Mouse (Mus musculus) midbrain, embryonic 11.5 days (tissue): ENCODE measurements around the gene Isyna1. TPM values are rescaled to one million over a fixed set of nuclear protein-coding genes. Genes with fewer than 3 reads are reported as not detected.
A peak's percentile ranks its signal among the peaks of the same experiment; 100 is the strongest.
"Not testable (repeated sequence)": the region's sequence is repeated elsewhere in the genome, so short reads cannot be mapped to it uniquely, and the experiment has no call there.

Source experiments
- ATAC-seq: fragments of 200-750 bp; cut with Nextera tagmentation; 2 replicates; pipeline ENCODE4 v1.8.0; 2017; ENCODE audit warnings: moderate TSS enrichment, moderate library complexity; ENCODE audit not compliant: low FRiP score
- DNase-seq: peaks from one replicate; pipeline ENCODE4 v3.0.0; 2015; ENCODE audit warnings: low spot score; ENCODE audit errors: missing footprints
- H3K27ac ChIP-seq: fragments of 300-500 bp; sonication (generic); 2 replicates; pipeline ENCODE4 v1.5.1; 2014; ENCODE audit warnings: low read depth, low read length
- H3K27me3 ChIP-seq: fragments of 300-500 bp; sonication (generic); 2 replicates; pipeline ENCODE4 v1.6.1; 2014; ENCODE audit warnings: mild to moderate bottlenecking, low read length, moderate library complexity, mixed read lengths; ENCODE audit not compliant: control insufficient read depth, insufficient read depth
- H3K36me3 ChIP-seq: fragments of 300-500 bp; sonication (generic); 2 replicates; pipeline ENCODE4 v1.6.1; 2014; ENCODE audit warnings: mild to moderate bottlenecking, low read length, moderate library complexity, mixed read lengths; ENCODE audit not compliant: control insufficient read depth, insufficient read depth
- H3K4me1 ChIP-seq: fragments of 300-500 bp; sonication (generic); 2 replicates; pipeline ENCODE4 v1.6.1; 2014; ENCODE audit warnings: low read length; ENCODE audit not compliant: control insufficient read depth, insufficient read depth
- H3K4me2 ChIP-seq: fragments of 300-500 bp; sonication (generic); 2 replicates; pipeline ENCODE4 v1.6.1; 2014; ENCODE audit warnings: mild to moderate bottlenecking, moderate library complexity
- H3K4me3 ChIP-seq: fragments of 300-500 bp; sonication (generic); 2 replicates; pipeline ENCODE4 v1.5.1; 2014; ENCODE audit warnings: low read depth, low read length
- H3K9ac ChIP-seq: fragments of 300-500 bp; sonication (generic); 2 replicates; pipeline ENCODE4 v1.6.1; 2014; ENCODE audit warnings: low read length
- H3K9me3 ChIP-seq: fragments of 300-500 bp; sonication (generic); 2 replicates; pipeline ENCODE4 v1.6.1; 2016; ENCODE audit warnings: low read length; ENCODE audit not compliant: control insufficient read depth
- WGBS: fragments of 180-500 bp; shearing (Covaris S2); extraction: QIAGEN DNeasy Blood & Tissue Kit; methylation state at CpG from one replicate; pipeline ENCODE4 v1.1.7; 2014; 5-methylcytosine and 5-hydroxymethylcytosine counted together
- polyA plus RNA-seq: library from polyadenylated mRNA; unstranded; fragments of >200 nt; fragmentation: Nextera tagmentation; extraction: Ambion mirVana; gene quantifications from 2 replicates; pipeline ENCODE4 v1.2.1, GENCODE M21; 2014

Gene Isyna1
- polyA plus RNA-seq, 1 experiment from 2014 or later, result 56.0 TPM

DNA sequence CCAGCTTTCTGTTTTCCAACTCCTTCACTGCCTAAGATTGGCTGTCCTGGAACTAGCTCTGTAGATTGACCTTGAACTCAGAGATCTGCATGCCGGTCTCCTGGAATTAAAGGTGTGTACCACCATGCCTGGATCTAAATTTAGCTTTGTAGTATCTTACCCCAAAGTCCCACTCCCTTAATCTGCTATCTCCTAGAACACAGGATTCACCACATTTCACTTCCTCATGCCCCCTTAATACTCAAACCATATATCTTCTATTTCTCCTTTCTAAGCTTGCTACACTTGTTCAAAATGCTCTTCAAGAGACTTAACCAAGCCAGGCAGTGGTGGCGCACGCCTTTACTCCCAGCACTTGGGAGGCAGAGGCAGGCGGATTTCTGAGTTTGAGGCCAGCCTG is 6.2 kb upstream of the Isyna1 start:
- ATAC-seq, H3K27me3 ChIP-seq, H3K27ac ChIP-seq, H3K9me3 ChIP-seq, DNase-seq, H3K9ac ChIP-seq, H3K4me1 ChIP-seq, H3K4me2 ChIP-seq, H3K36me3 ChIP-seq, H3K4me3 ChIP-seq: not testable (repeated sequence)
- WGBS, result 93% methylated on average over 4 of the region's 4 CpGs

DNA sequence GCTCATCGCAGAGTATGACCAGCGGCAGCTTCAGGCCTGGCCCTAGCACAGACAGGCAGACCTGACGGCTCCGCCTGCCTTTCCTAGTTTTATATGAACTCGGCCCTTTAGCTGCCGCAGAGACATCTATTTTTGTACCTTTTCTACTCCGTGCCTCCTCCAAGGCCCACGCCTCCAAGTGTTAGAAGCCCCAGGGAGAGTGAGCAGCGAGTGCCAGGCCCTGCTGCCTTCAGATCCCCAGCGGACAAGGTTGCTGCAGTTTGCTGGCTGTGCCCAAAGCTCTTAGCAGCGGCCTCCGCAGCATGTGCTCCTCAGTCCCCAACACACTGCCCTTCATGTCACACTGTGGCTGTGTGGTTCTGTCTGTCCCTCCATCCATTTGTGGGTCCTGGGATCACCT is 2.6 kb upstream of the Isyna1 start:
- Histone ChIP-seq H3K27ac (no peak overlapping the region), H3K27me3 (peaks cover 3% of the 10 kb centered on the region; the same call in 1 of the 2 replicates), H3K4me3 (no peak overlapping the region), H3K4me2 (no peak overlapping the region), H3K36me3 (0 out of 2 replicates have a peak, but pooled peaks cover 3% of the 10 kb centered on the region), H3K9ac (no peak overlapping the region), H3K9me3 (no peaks in the 10 kb centered on the region), H3K4me1 (peaks cover 11% of the 10 kb centered on the region)
- WGBS, result 89% methylated on average over 12 of the region's 12 CpGs
- DNase-seq (no peak), ATAC-seq (no peak)

DNA sequence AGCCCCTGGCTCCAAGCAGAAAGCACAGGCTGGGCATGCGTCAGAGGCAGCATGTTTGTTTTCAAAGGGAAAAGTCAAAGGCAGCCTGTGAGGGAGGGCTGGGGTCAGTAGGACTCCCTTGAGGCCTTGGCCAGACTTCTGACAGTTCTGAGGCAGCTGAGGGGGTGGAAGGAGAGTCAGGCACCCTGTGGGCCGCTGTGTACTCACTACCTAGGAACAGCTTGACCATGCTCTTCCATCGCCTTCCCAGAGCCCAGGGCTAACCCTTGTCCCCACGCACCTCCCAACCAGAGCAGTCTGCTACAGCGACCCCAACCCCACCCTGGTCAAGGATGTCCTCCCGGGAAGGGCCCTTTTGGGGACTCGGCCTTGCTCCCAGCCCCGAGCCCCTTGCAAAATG is 1.0 kb upstream of the Isyna1 start:
- Histone ChIP-seq H3K4me1 (peaks cover 19% of the 10 kb centered on the region), H3K9ac (peak overlapping the region; percentile 25; the same call in 1 of the 2 replicates), H3K27ac (no peak overlapping the region), H3K4me3 (no peak overlapping the region), H3K4me2 (no peak overlapping the region), H3K36me3 (0 out of 2 replicates have a peak, but pooled peaks cover 3% of the 10 kb centered on the region), H3K9me3 (no peaks in the 10 kb centered on the region), H3K27me3 (peaks cover 6% of the 10 kb centered on the region; the same call in 1 of the 2 replicates)
- WGBS, result 50% methylated on average over 8 of the region's 8 CpGs
- DNase-seq (peak; percentile 83), ATAC-seq (no peak)

DNA sequence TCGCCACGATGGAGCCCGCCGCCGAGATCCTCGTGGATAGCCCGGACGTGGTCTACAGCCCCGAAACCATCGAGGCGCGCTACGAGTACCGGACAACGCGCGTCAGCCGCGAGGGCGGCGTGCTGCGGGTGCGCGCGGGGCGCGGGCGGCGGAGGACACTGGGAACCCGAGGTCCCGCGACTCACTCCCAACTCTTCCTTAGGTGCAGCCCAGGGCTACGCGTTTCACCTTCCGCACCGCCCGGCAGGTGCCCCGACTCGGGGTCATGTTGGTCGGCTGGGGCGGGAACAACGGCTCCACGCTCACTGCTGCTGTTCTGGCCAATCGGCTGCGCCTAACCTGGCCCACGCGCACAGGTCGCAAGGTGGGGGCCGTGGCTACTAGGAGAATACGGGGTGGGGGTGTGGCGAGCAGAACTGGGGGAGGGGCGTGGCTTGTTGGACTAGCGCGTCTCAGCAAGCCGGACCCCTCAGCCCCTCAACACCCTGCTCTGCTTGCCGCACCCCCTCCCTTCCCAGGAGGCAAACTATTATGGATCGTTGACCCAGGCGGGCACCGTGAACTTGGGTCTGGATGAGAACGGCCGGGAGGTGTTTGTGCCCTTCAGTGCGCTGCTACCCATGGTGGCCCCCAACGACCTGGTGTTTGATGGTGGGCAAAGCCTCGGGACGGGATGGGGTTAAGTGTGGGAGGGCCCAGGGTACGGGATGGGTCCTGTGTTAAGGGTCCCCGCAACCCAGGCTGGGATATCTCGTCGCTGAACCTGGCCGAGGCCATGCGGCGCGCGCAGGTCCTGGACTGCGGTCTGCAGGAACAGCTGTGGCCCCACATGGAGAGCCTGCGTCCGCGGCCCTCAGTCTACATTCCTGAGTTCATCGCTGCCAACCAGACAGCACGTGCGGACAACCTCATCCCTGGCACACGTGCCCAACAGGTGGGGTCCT is 720 bp downstream of the Isyna1 start:
- peaks cover 36% of the 10 kb centered on the region for H3K4me1 ChIP-seq
- peaks cover 6% of the 10 kb centered on the region; the same call in 1 of the 2 replicates for H3K27me3 ChIP-seq

DNA sequence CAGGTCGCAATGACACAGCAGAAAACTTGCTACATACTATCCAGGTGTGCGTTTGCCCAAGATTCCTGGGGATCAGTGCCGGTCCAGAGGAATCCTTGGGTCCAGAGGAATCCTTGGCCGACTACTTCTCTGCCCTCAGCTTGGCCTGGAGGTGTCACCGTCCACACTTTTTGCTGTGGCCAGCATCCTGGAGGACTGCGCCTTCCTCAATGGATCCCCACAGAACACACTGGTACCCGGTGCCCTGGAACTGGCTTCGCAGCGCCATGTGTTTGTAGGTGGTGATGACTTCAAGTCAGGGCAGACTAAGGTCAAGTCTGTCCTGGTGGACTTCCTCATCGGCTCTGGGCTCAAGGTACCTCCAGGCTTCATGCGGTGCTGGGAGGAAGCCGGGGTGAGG is 1.6 kb downstream of the Isyna1 start:
- no peak overlapping the region for H3K4me3 ChIP-seq
- peaks cover 6% of the 10 kb centered on the region; the same call in 1 of the 2 replicates for H3K27me3 ChIP-seq
- ATAC-seq, result no peak

More for the DNA sequence above, 720 bp downstream of the Isyna1 start:
- peak; percentile 14 for ATAC-seq
- WGBS, result 11% methylated on average over 82 of the region's 82 CpGs
- H3K4me2 ChIP-seq, result peak overlapping the region; percentile 98
- 0 out of 2 replicates have a peak, but pooled peaks cover 3% of the 10 kb centered on the region for H3K36me3 ChIP-seq
- DNase-seq, result peak; percentile 89
- peak overlapping the region; percentile 70 for H3K9ac ChIP-seq
- H3K27ac ChIP-seq, result peak overlapping the region; percentile 20; the same call in 1 of the 2 replicates
- no peaks in the 10 kb centered on the region for H3K9me3 ChIP-seq
- H3K4me3 ChIP-seq, result peak overlapping the region; percentile 58

DNA sequence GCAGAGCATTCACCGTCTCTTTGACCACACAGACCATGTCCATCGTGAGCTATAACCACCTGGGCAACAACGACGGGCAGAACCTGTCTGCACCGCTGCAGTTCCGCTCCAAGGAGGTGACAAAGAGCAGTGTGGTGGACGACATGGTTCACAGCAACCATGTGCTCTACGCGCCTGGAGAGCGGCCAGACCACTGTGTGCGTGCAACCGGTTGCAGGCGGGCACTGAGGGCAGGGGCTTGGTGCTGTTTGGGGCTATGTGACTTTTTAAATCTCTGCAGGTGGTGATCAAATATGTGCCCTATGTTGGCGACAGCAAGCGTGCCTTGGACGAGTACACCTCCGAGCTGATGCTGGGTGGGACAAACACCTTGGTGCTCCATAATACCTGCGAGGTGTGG is 2.0 kb downstream of the Isyna1 start:
- ATAC-seq, result no peak
- H3K4me1 ChIP-seq, result peaks cover 49% of the 10 kb centered on the region

More for the DNA sequence above, 1.6 kb downstream of the Isyna1 start:
- 93% methylated on average over 12 of the region's 12 CpGs for WGBS
- no peak overlapping the region for H3K27ac ChIP-seq
- H3K4me1 ChIP-seq, result peaks cover 45% of the 10 kb centered on the region
- H3K9me3 ChIP-seq, result no peaks in the 10 kb centered on the region
- no peaks in the 10 kb centered on the region for H3K36me3 ChIP-seq
- DNase-seq, result no peak
- H3K9ac ChIP-seq, result no peak overlapping the region
- no peak overlapping the region for H3K4me2 ChIP-seq

DNA sequence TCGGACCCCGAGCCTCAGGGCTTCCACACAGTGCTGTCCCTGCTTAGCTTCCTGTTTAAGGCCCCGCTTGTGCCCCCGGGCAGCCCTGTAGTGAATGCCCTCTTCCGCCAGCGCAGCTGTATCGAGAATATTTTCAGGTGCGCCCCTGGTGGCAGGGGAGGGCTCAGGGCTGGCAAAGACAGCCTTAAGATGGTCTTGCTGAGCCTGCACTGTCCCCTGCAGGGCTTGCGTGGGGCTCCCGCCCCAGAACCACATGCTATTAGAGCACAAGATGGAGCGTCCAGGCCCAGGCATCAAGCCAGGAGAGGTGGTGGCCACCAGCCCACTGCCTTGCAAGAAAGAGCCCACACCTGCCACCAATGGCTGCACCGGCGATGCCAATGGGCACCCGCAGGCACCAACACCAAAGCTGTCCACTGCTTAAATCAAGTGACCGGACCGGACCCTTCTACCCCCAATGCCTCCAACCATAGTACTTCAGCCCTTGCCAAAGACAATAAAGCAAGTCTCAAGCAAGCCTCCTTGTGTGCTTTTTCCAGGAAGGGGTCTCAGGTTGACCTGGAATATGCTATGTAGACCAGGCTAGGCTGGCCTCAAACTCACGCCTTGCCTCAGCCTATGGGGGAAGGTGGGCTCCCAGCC is 2.7 kb downstream of the Isyna1 start:
- H3K27ac ChIP-seq, result no peak overlapping the region
- no peak overlapping the region for H3K4me3 ChIP-seq
- H3K36me3 ChIP-seq, result no peaks in the 10 kb centered on the region
- WGBS, result 79% methylated on average over 17 of the region's 17 CpGs
- H3K9me3 ChIP-seq, result no peaks in the 10 kb centered on the region
- ATAC-seq (no peak), DNase-seq (peak; percentile 89)
- H3K4me1 ChIP-seq, result peaks cover 52% of the 10 kb centered on the region
- peaks cover 6% of the 10 kb centered on the region; the same call in 1 of the 2 replicates for H3K27me3 ChIP-seq
- no peak overlapping the region for H3K9ac ChIP-seq
- H3K4me2 ChIP-seq, result no peak overlapping the region

More for the DNA sequence above, 2.0 kb downstream of the Isyna1 start:
- Histone ChIP-seq H3K4me2 (no peak overlapping the region), H3K36me3 (no peaks in the 10 kb centered on the region), H3K27ac (no peak overlapping the region), H3K9me3 (no peaks in the 10 kb centered on the region), H3K27me3 (peaks cover 6% of the 10 kb centered on the region; the same call in 1 of the 2 replicates), H3K4me3 (no peak overlapping the region), H3K9ac (no peak overlapping the region)
- 94% methylated on average over 18 of the region's 18 CpGs for WGBS
- DNase-seq, result no peak

DNA sequence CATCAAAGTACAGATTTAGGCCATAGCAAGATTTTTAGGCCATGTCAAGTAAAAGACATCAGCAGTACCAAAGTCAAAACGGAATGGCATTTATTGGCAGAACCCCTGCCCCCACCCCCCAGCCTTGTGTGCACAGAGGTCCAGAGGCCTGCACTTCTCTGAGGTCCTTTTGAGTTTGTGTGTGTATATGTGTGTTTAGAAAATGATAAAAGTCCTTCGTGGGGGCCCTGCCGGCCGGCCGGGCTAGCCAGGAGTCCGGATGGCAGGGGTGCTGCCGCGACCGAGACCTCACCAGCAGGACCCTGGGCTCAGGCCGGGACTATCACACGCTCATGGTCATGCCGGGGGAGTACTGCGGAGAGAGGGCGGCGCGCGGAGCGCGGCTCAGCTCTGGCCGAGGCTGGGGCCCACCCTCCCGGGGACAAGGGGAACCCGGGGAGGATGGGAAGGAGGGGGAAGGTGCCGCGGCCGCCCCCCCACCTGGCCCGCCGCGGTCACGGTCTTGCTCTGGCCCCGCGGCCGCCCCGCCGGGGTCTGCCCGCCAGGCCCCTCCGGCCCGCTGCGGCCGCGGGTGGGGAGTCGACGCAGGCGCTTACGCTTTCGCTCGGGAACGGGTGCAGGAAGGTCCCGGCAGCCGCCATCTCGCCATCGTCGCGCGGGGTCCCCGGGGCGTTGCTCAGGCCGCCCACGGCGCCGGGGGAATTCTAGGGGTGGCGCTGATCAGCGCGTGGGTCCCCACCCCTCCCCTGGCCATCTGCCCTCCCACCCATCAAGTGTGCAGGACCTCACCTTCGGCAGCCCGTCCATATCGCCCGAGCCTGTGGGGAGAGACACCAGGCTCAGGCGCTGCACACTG is 3.5 kb downstream of the Isyna1 start:
- ATAC-seq (0 out of 2 replicates have a peak, but pooled peaks have one; percentile 0), DNase-seq (peak; percentile 91)
- peak overlapping the region; percentile 77 for H3K4me2 ChIP-seq
- no peak overlapping the region for H3K27ac ChIP-seq
- H3K9me3 ChIP-seq, result no peaks in the 10 kb centered on the region
- H3K9ac ChIP-seq, result peak overlapping the region; percentile 80
- H3K27me3 ChIP-seq, result peaks cover 6% of the 10 kb centered on the region; the same call in 1 of the 2 replicates
- H3K4me1 ChIP-seq, result peaks cover 52% of the 10 kb centered on the region
- H3K4me3 ChIP-seq, result peak overlapping the region; percentile 36
- H3K36me3 ChIP-seq, result no peaks in the 10 kb centered on the region
- WGBS, result 5% methylated on average over 67 of the region's 68 CpGs
